Mouse (Mus musculus) liver, embryonic 15.5 days (tissue): ENCODE measurements around the gene E130308A19Rik. TPM values are rescaled to one million over a fixed set of nuclear protein-coding genes. Genes with fewer than 3 reads are reported as not detected.
A peak's percentile ranks its signal among the peaks of the same experiment; 100 is the strongest.

Experiments
- ATAC-seq: fragments of 200-750 bp; cut with Nextera tagmentation; 2 replicates; pipeline ENCODE4 v1.8.0; 2017; ENCODE audit warnings: moderate number of reproducible peaks, mild to moderate bottlenecking, moderate library complexity; ENCODE audit not compliant: insufficient read depth
- H3K27ac ChIP-seq: fragments of 300-500 bp; sonication (generic); replicated peaks from 2 replicates; pipeline ENCODE4 v1.5.1; 2015; ENCODE audit warnings: mild to moderate bottlenecking, inconsistent platforms
- H3K27me3 ChIP-seq: fragments of 300-500 bp; sonication (generic); 2 replicates; pipeline ENCODE4 v1.6.1; 2015; ENCODE audit warnings: mild to moderate bottlenecking, inconsistent platforms
- H3K36me3 ChIP-seq: fragments of 300-500 bp; sonication (generic); replicated peaks from 2 replicates; pipeline ENCODE4 v1.6.1; 2015; ENCODE audit warnings: moderate library complexity, mild to moderate bottlenecking, inconsistent platforms
- H3K4me1 ChIP-seq: fragments of 300-500 bp; sonication (generic); replicated peaks from 2 replicates; pipeline ENCODE4 v1.6.1; 2015; ENCODE audit warnings: inconsistent platforms
- H3K4me2 ChIP-seq: fragments of 300-500 bp; sonication (generic); 2 replicates; pipeline ENCODE4 v1.6.1; 2015; ENCODE audit warnings: moderate library complexity, mild to moderate bottlenecking, inconsistent platforms
- H3K4me3 ChIP-seq: fragments of 300-500 bp; sonication (generic); replicated peaks from 2 replicates; pipeline ENCODE4 v1.5.1; 2015; ENCODE audit warnings: mild to moderate bottlenecking, inconsistent platforms
- H3K9ac ChIP-seq: fragments of 300-500 bp; sonication (generic); 2 replicates; pipeline ENCODE4 v1.6.1; 2015; ENCODE audit warnings: moderate library complexity, mild to moderate bottlenecking, inconsistent platforms
- H3K9me3 ChIP-seq: fragments of 300-500 bp; sonication (generic); replicated peaks from 2 replicates; pipeline ENCODE4 v1.6.1; 2016; ENCODE audit warnings: inconsistent platforms
- WGBS: fragments of 180-500 bp; shearing (Covaris S2); methylation state at CpG from one replicate; pipeline ENCODE4 v1.1.7; 2015; ENCODE audit warnings: mixed read lengths; ENCODE audit not compliant: insufficient replicate concordance; 5-methylcytosine and 5-hydroxymethylcytosine counted together
- polyA plus RNA-seq: library from polyadenylated mRNA; unstranded; fragments of >200 nt; fragmentation: Nextera tagmentation; extraction: Ambion mirVana; gene quantifications from 2 replicates; pipeline ENCODE4 v1.2.1, GENCODE M21; 2015

E130308A19Rik gene
- polyA plus RNA-seq, 1 experiment from 2014 or later, result 9.9 TPM

- Histone ChIP-seq H3K9ac (no peak overlapping the region), H3K4me1 (peaks cover 25% of the 10 kb centered on the region), H3K4me2 (no peak overlapping the region), H3K9me3 (no peaks in the 10 kb centered on the region), H3K4me3 (no peak overlapping the region), H3K27me3 (no peaks in the 10 kb centered on the region), H3K27ac (no peak overlapping the region), H3K36me3 (no peaks in the 10 kb centered on the region)
- ATAC-seq, result no peak
- WGBS, result 67% methylated on average over 2 of the region's 2 CpGs
Observed at GRCm38 (mm10) chr4:59712955-59713354, 86.9 kb downstream of the E130308A19Rik start.

GRCm38 (mm10) chr4:59714472-59714871, 88.5 kb downstream of the E130308A19Rik start:
- 0 out of 2 replicates have a peak overlapping the region, but pooled peaks have one; percentile 4 for H3K4me2 ChIP-seq
- H3K9ac ChIP-seq, result no peak overlapping the region
- peaks cover 33% of the 10 kb centered on the region for H3K4me1 ChIP-seq
- H3K27me3 ChIP-seq, result no peaks in the 10 kb centered on the region
- no peak overlapping the region for H3K4me3 ChIP-seq
- no peaks in the 10 kb centered on the region for H3K36me3 ChIP-seq
- WGBS, result 45% methylated on average over 6 of the region's 6 CpGs
- no peaks in the 10 kb centered on the region for H3K9me3 ChIP-seq
- peak; percentile 79 for ATAC-seq
- 0 out of 2 replicates have a peak overlapping the region, but pooled peaks have one; percentile 30 for H3K27ac ChIP-seq

DNA sequence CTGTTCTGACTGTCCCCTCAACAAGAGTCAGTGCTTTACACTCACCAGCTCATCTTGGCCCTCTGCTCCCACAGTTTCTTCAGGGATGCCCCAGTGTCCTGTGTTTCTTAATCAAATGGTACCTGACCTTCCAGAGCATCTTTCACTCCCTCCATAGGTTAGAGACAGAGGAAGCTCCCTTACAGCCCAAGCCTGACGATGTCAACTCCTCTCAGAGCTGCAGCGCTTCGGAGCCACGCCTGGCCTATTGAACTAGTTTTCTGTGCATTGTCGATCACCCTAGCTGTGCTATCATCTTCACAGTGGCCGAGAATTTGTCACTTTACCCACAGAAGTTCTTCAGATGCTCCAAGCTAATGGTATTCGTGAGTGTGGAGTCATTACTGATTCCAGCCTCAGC, 88.9 kb downstream of the E130308A19Rik start:
- Histone ChIP-seq H3K4me3 (no peak overlapping the region), H3K9ac (no peak overlapping the region), H3K4me2 (0 out of 2 replicates have a peak overlapping the region, but pooled peaks have one; percentile 4), H3K27ac (no peak overlapping the region), H3K36me3 (0 out of 2 replicates have a peak, but pooled peaks cover under 1% of the 10 kb centered on the region), H3K4me1 (peaks cover 33% of the 10 kb centered on the region), H3K27me3 (no peaks in the 10 kb centered on the region), H3K9me3 (no peaks in the 10 kb centered on the region)
- ATAC-seq, result no peak; the same call in 1 of the 2 replicates
- WGBS, result 72% methylated on average over 7 of the region's 7 CpGs

GRCm38 (mm10) chr4:59715531-59715930, 89.5 kb downstream of the E130308A19Rik start:
- H3K9me3 ChIP-seq, result no peaks in the 10 kb centered on the region
- H3K4me1 ChIP-seq, result peaks cover 33% of the 10 kb centered on the region
- no peak overlapping the region for H3K27ac ChIP-seq
- H3K27me3 ChIP-seq, result no peaks in the 10 kb centered on the region
- H3K36me3 ChIP-seq, result 0 out of 2 replicates have a peak, but pooled peaks cover 5% of the 10 kb centered on the region
- no peak overlapping the region for H3K4me2 ChIP-seq
- ATAC-seq, result no peak
- no peak overlapping the region for H3K4me3 ChIP-seq
- 82% methylated on average over 3 of the region's 3 CpGs for WGBS
- H3K9ac ChIP-seq, result no peak overlapping the region

GRCm38 (mm10) chr4:59717349-59717748, 91.3 kb downstream of the E130308A19Rik start:
- ATAC-seq, result peak; percentile 64
- H3K9ac ChIP-seq, result no peak overlapping the region
- H3K36me3 ChIP-seq, result 0 out of 2 replicates have a peak, but pooled peaks cover 5% of the 10 kb centered on the region
- H3K4me3 ChIP-seq, result no peak overlapping the region
- H3K4me1 ChIP-seq, result peaks cover 32% of the 10 kb centered on the region
- no peaks in the 10 kb centered on the region for H3K27me3 ChIP-seq
- WGBS, result 79% methylated on average over 4 of the region's 4 CpGs
- H3K9me3 ChIP-seq, result no peaks in the 10 kb centered on the region
- H3K4me2 ChIP-seq, result no peak overlapping the region
- H3K27ac ChIP-seq, result 0 out of 2 replicates have a peak overlapping the region, but pooled peaks have one; percentile 20

DNA sequence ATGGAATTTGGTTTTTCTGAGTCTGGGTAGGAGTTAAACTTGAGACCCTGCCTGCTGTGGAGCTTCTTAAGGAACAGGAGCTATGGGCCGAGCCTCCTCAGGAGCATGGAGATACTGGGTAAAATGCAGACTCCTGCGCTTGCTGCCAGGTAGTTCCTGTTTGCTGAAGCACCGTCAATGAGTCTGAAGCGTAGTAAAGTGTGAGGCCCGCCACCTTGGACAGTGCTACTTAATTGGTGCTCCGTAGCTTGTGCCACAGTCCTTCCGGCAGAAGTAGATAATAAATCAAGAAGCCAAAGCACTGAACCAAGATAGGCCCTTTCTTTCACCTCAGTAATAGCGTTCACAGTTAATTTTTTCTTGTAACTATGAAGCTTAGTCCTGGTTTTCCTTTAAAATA, 92.5 kb downstream of the E130308A19Rik start:
- H3K4me1 ChIP-seq, result peaks cover 29% of the 10 kb centered on the region
- no peak overlapping the region for H3K27ac ChIP-seq
- no peaks in the 10 kb centered on the region for H3K9me3 ChIP-seq
- H3K9ac ChIP-seq, result no peak overlapping the region
- 0 out of 2 replicates have a peak, but pooled peaks cover 5% of the 10 kb centered on the region for H3K36me3 ChIP-seq
- WGBS, result 43% methylated on average over 8 of the region's 8 CpGs
- no peaks in the 10 kb centered on the region for H3K27me3 ChIP-seq
- H3K4me3 ChIP-seq, result no peak overlapping the region
- no peak overlapping the region for H3K4me2 ChIP-seq
- no peak for ATAC-seq

GRCm38 (mm10) chr4:59719481-59720355, 93.7 kb downstream of the E130308A19Rik start:
- Histone ChIP-seq H3K9ac (no peak overlapping the region), H3K27ac (no peak overlapping the region), H3K9me3 (no peaks in the 10 kb centered on the region), H3K4me1 (peaks cover 31% of the 10 kb centered on the region), H3K36me3 (0 out of 2 replicates have a peak, but pooled peaks cover 5% of the 10 kb centered on the region), H3K27me3 (no peaks in the 10 kb centered on the region), H3K4me3 (no peak overlapping the region), H3K4me2 (no peak overlapping the region)
- no peak for ATAC-seq
- WGBS, result 87% methylated on average over 32 of the region's 32 CpGs

GRCm38 (mm10) chr4:59721811-59722210, 95.8 kb downstream of the E130308A19Rik start:
- peaks cover 27% of the 10 kb centered on the region for H3K4me1 ChIP-seq
- no peak overlapping the region for H3K4me2 ChIP-seq
- no peak overlapping the region for H3K4me3 ChIP-seq
- H3K27me3 ChIP-seq, result no peaks in the 10 kb centered on the region
- H3K9me3 ChIP-seq, result no peaks in the 10 kb centered on the region
- H3K27ac ChIP-seq, result no peak overlapping the region
- no peak overlapping the region for H3K9ac ChIP-seq
- WGBS, result 81% methylated on average over 3 of the region's 3 CpGs
- 0 out of 2 replicates have a peak, but pooled peaks cover 5% of the 10 kb centered on the region for H3K36me3 ChIP-seq
- no peak for ATAC-seq

- no peaks in the 10 kb centered on the region for H3K9me3 ChIP-seq
- H3K27me3 ChIP-seq, result no peaks in the 10 kb centered on the region
- H3K36me3 ChIP-seq, result no peaks in the 10 kb centered on the region
- 17% methylated on average over 4 of the region's 4 CpGs for WGBS
- ATAC-seq, result no peak
- H3K4me1 ChIP-seq, result peaks cover 17% of the 10 kb centered on the region
- no peak overlapping the region for H3K4me2 ChIP-seq
- no peak overlapping the region for H3K4me3 ChIP-seq
- H3K9ac ChIP-seq, result no peak overlapping the region
- H3K27ac ChIP-seq, result no peak overlapping the region
Observed at GRCm38 (mm10) chr4:59725579-59725978, 99.6 kb downstream of the E130308A19Rik start.

DNA sequence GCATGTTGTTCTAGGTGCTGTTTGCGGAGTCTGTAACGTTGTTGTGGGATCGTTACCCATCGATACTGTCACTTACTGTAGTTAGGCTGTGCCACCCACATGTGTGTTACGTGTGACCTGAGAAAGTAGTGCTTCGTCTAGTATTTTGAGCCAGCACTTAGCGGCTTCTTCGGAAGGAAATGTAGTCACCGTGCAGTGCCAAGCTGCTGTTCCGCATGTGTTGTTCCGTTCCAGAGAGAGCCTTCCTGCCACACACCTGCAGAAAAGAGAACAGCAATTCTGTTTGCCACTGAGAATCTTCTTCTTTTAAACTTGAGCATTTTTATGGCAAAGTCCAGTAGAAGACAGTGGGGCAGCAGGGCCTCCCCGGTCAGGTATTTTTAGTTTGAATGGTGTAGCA, 100.5 kb downstream of the E130308A19Rik start:
- Histone ChIP-seq H3K9ac (no peak overlapping the region), H3K4me3 (no peak overlapping the region), H3K36me3 (no peaks in the 10 kb centered on the region), H3K9me3 (no peaks in the 10 kb centered on the region), H3K27ac (no peak overlapping the region), H3K4me1 (peaks cover 18% of the 10 kb centered on the region), H3K27me3 (no peaks in the 10 kb centered on the region), H3K4me2 (no peak overlapping the region)
- WGBS, result 86% methylated on average over 12 of the region's 12 CpGs
- ATAC-seq, result no peak

DNA sequence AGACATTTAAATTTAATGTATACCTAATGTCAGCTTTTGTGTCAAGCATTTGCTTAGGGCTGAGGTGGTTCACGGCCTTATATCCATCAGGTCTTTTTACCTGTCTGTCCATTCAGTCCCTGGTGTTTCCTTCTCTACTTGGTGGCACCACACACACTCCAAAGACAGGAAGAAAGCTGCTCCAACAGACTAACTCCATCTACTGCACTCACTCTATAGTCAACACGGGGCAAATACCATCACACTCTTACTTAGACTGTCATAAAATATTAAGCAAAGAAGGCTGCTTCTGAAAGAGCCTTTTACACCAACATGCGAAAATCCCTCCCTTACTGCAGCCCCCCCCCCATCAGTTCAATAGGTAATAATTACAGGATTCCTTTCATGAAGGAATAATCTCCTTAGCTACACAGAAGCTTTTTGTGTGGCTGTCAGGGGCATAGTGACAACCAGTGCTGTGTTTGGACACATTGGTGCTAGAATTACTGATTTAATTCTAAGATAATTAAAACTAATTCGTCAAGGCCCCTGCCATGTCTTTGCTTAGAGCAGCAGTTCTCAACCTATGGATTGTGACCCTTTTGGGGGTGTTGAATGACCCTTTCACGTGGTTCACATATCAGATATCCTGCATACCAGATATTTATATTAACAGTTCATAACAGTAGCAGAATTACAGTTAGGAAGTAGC, 101.3 kb downstream of the E130308A19Rik start:
- 62% methylated on average over 5 of the region's 5 CpGs for WGBS
- no peak overlapping the region for H3K27ac ChIP-seq
- no peak overlapping the region for H3K4me2 ChIP-seq
- no peak overlapping the region for H3K4me3 ChIP-seq
- H3K9me3 ChIP-seq, result no peaks in the 10 kb centered on the region
- no peak for ATAC-seq
- H3K9ac ChIP-seq, result no peak overlapping the region
- H3K4me1 ChIP-seq, result peaks cover 21% of the 10 kb centered on the region
- no peaks in the 10 kb centered on the region for H3K36me3 ChIP-seq
- no peaks in the 10 kb centered on the region for H3K27me3 ChIP-seq
